Mouse (Mus musculus): Measurements from ENCODE around the gene Klk4.

Klk4 gene

DNA sequence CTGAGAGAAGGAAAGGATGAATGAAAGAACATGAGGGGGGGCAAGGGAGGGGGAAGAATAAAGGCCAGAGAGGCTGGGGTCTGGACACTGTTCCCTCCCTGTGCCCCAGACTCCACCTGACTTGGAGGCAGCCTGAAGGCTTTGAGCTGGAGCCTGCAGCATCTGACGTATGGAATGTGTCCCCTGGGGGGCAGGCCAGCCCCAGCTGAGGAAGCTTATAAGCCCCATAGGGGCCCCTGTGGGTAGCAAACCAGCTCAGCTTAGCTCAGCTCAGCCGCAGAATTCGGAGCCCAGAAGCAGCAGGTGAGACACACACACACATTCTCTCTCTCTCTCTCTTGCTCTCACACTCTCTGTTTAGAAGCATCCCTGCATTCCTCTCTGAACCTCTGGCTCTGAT is at the start of gene Klk4:
Gene Klk4, plus strand, starts transcription at position 249 of the 400 bp plus-strand sequence.
- DNase-seq, result peak; percentile 31

DNA sequence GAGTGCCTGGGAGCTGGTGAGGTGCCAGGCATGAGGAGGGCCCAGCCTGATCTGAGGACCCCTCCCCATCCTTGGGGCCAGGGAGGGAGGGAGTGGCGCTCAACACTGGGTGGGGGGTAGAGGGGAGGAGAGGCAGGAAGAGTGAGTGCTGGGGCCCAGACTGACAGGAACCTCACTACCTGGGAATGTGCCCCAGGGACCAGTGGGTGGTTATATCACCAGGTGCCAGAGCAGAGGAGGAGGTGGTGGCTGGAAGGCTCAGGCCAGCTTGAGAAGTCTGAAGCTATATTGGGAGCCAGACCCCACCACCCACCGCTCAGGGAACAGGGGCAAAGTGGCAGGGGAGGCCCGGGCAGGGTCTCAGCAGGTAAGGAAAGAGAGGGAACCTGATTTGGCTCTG is 39.3 kb upstream of the Klk4 start, which contains the start of gene Klk5:
Gene Klk5, plus strand, starts transcription at position 271 of the 400 bp plus-strand sequence.
- DNase-seq, result peak; percentile 77

DNA sequence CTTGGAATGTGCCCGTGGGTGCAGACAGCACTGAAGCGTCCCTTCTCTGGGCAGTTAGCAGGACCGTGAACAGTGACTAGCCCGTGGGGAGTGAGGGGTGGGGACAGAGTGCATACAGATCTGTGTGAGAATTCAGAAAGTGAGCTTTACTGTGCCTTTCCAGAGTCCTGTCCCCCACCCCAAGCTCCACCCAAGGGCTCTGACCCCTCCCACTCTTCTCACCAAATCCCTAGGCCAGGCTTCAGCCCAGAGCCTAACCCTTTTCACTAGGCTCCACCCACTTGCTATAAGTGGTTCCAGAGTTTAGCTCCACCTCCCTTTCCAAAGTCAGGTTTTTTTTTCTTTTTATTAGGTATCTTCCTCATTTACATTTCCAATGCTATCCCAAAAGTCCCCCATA is 37.2 kb upstream of the Klk4 start:
- peak; percentile 80 for DNase-seq

- DNase-seq, result peak; percentile 74
These were observed 29.3 kb upstream of the Klk4 start for GRCm38 (mm10) chr7:43851616-43852015.

DNA sequence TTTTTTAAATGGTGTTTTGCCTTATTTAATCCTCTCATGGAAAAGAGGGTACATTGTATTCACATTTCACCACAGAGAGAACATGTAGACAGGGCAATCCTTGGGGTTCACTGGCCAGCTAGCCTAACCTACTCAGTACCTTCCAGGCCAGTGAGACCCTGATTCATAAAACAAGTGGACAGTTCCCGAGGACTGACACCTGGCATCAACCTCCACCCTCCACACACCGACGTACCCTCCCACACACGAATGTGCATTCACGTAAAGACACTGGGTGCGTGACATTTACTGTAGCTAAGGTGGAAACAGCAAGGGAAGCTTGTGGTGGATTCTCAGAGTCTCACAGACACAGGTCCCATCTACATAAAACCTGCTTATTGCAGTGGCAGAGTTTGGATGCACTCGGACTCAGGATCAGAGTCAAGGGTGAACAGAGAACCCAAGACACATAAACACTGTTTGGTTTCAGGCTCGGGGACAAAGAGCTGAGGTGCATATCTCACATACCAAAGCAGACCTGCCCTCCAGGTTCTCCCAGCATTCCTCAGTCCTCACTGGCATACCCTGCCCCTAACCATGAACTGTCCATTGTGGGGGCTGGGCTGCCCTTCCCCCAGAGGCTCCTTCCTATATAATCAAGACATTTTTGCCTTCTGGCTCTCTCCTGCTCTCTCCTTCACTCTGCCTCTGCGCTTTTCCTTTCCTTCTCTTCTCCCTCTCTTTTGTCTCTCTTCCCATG is 26.1 kb upstream of the Klk4 start:
- DNase-seq, result peak; percentile 82

- DNase-seq, result no peak
These were observed 25.3 kb upstream of the Klk4 start for GRCm38 (mm10) chr7:43855709-43856108.

DNA sequence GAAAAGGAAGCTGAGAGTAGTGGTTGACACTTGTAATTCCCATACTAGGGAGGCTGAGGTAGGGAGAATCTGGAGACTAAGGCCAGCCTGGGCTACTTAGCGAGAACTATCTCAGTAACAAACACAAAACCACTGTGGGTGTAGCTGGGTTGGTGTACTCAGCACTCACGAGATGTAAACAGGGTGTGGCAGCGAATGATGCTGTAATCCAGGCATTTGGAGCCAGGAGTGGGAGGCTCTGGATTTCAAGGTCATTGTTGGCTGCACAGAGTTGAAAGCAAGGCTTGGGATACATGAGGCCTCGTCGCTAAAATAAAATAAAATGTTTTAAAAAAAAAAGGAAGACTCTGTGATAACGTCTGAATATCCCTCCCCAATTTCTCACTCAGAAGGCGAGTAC is 24.7 kb upstream of the Klk4 start:
- DNase-seq, result peak; percentile 51

- DNase-seq, result no peak
These were observed 23.5 kb upstream of the Klk4 start for GRCm38 (mm10) chr7:43857501-43857900.

DNA sequence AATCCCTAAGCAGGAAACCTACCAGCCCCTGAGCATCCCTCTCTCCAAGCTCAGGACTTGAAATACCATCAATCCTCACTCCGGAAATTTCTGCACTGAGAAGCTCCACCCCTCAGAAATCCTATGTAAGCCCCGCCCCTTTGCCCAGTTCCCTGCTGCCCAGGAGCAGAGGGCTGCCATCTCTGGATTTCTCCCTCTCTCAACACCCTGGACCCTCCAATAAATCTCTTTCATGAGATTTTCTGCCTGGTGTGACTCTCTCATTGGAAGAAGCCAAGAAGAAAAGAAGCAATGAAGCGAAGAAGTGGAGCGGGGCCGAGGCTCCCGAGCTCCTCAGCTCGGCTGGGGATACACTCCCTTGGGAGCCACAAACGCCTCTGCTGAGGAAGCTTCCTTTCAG is 20.5 kb upstream of the Klk4 start:
- peak; percentile 54 for DNase-seq

GRCm38 (mm10) chr7:43873237-43873636 is 7.7 kb upstream of the Klk4 start:
- DNase-seq, result no peak

DNA sequence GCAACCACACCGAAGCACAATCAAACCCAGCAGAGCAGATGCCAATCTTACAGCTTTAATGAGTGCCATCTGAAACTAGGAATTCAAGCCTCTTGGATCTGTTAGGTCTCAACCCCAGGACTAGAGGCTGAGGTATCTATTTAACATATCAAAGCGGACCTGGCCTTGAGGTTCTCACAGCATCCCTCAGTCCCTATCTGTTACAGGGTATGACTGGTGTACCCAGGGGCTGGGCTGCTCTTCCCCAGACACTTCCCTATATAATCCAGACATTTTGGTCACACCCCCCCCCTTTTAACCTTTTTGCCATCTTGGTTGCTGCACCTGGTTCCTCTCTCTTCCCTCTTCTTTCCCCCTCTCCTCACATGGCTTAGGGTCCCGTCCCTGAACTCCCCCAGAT is 7.3 kb upstream of the Klk4 start:
- no peak for DNase-seq

DNA sequence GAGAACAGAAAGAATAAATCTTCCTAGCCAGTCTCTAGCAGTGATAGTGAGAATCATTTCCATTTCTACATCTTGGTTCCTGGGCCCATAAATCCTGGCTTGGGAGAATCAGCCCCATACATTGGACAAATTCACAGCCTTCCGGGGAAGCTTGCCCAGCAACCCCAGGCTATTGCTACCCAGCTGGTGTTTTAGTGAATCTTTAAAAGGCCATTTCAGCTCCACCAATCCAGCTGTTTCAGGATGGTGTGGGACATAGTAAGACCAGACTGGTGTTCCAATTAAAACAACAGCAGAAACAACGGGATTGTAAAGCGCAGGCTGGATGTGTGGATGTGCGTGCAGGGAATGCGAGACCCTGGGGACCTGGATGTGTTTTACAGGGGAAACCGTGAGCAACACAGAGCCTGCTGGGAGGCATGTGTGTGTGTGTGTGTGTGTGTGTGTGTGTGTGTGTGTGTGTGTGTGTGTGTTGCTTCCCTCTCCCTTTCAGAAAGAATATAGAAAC is 6.0 kb upstream of the Klk4 start:
- no peak for DNase-seq

DNA sequence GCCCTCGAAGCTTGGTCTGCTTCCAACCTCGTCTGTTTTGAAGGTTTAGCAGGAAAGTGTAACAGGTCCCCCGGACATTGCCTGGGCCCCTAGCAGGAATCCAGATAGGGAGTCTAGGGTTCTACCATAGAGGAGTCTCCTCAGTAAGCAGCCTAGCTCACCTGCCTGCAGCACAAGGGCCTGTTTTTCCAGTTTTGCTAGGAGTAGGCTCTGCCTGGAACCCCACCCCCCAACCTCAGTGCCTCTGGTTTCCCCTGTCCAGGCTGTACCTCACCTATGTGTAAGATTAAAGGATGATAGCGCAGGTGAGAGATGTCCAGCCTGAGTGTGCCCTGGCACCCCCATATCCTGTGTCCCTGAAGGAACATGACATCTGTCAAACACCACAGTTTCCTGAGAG is 4.5 kb upstream of the Klk4 start:
- DNase-seq, result no peak

DNA sequence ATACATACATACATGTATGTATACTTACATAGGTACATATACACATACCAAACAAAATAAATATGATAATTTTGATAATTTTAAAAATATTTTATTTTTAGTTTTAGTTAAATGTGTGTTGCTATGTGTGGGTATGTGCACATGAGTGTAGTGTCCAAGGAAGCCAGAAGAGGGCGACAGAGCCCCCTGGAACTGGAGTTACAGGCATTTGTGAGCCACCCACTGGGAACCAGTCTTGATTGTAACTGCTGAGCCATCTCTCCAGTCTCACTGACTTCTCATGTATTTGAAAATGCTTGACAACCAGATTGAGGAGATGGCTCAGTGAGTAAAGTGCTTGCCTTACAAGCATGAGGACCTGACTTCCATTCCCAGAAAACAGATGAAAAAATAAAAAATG is 2.7 kb upstream of the Klk4 start:
- no peak for DNase-seq

DNA sequence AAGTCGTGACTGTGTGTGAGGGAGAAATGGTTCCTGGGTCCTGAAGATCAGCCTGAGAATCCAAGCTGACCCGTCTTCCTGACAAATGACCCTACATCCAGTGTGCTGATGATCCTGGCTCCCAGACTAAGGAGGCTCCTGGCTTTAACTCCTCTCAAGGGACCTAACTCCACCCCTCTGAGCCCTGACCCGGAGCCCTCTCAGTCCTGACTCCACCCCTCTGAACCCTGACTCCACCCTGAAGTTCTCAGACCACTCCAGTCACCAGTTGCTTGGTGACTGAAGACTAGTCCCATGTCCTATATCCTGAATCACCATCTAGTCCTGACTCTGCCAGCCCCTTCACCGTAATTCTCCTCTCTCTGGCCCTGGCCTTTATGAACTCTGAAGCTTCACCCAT is 1.4 kb downstream of the Klk4 start:
- DNase-seq, result peak; percentile 94

DNA sequence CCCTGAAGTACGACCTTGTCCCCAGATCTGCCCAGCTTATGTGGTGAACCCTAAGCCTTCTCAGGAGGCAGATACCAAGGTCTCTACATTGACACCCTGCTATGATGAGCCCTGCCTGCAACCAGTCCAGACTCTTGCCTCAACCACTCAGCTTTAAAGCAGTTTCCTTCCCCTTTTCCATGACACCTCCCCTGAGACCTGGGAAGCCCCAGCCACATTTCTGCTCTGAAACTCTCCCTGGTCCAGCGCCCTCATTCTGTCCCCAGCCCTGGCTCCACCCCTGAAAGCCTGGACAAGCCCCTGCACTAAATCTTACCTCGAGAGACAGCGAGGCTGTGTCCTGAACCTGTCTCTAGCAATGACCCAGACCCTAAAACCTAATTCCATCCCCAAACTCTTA is 1.9 kb downstream of the Klk4 start:
- peak; percentile 91 for DNase-seq

DNA sequence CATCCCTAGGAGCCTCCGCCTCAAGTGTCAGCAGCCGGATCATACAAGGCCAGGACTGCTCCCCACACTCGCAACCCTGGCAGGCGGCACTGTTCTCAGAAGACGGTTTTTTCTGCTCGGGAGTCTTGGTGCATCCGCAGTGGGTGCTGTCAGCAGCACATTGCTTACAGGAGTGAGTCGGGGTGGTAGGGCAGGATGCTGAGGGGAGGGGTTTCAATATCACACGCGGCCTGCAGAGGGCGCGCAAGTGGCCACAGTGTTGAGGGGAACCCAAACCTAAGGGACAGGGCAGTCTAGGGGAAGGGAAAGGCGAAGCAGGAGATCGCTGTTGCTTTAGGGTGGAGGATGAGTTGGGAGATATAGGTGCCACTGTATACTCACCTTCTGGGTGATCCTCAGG is 2.6 kb downstream of the Klk4 start:
- DNase-seq, result peak; percentile 92

DNA sequence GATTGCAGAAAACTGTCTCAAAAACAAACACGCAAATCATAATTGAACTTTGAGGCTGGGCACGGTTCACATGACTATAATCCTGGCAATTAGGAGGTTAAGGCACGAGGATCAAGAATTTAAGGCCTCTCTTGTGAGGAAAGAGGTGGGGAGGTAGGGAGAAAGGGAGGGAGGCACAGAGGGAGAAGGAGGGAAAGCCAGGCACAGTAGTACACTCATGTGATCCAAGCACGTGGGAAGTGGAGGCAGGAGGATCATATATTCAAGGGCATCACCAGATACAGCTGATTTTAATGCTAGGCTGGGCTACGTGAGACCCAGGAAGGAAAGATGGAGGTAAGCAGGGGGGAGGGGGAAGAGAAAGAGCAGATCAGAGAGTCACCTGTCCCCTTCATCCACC is 10.4 kb downstream of the Klk4 start:
- DNase-seq, result no peak

- DNase-seq, result peak; percentile 85
These were observed 10.8 kb downstream of the Klk4 start for GRCm38 (mm10) chr7:43891788-43892187.

DNA sequence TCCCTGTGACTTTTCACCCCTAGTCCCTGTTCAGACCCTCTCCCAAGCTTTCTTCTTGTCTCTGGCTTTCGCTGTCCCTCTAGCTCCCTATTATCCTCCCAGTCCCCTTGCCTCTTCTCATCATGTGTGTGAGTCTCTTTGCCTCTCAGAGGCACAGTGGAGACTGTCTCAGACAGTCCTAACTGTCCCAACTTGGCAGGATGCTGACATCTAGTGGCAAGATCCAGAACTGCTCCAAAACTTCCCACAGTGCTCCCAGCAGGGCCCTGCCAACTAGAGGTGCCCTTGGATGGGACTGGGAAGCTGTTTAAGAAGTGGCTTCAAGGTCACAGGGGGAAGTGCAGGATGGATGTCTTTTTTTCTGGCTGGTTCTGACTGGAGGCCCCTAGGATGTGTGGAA is 13.9 kb downstream of the Klk4 start:
- DNase-seq, result peak; percentile 96

DNA sequence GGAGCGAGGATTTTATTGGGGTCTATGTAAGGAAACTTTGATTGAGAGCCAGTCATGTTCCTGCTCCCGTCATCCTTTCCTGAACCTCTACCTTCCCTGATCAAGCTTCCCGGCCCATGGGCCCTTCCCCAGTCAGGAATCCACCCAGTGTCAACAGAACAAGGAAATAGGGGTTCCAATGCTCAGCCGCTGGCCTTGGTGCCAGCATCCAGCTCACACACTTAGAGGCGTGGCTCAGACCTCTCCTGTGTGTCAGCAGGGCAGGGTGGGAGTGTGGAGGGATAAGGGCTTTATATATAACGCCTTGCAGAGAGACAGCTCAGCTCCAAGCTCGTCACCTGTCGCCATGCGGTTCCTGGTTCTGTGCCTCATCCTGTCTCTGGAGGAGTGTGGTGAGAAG is 33.9 kb downstream of the Klk4 start:
- DNase-seq, result no peak

- peak; percentile 79 for DNase-seq
These were observed 37.5 kb downstream of the Klk4 start for GRCm38 (mm10) chr7:43918426-43918825.

DNA sequence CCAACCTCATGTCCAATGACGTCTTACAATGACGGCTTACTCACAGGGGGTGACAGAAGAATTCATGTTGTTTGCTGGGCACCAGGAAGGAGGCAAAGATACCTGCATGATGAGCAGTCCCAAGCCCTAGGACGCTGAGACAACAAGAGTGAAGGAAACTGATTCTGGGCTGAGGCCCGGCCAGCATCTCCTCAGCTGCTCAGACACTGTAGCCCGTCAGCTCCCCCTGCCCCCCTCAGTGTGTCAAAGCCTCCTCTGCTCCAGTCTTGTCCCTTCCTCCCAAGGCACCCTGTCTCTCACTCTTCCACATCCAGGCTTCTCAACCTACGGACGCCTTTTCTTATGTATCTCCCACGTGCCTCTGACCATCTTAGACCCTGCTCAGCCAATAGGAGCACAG is 37.9 kb downstream of the Klk4 start:
- peak; percentile 70 for DNase-seq

- peak; percentile 90 for DNase-seq
These were observed 38.8 kb downstream of the Klk4 start for GRCm38 (mm10) chr7:43919559-43920451.

All from heart, adult 11 months (tissue).